Mouse (Mus musculus): ENCODE measurements around the gene Sugp2. TPM values are rescaled to one million over a fixed set of nuclear protein-coding genes. Genes with fewer than 3 reads are reported as not detected.
A peak's percentile ranks its signal among the peaks of the same experiment; 100 is the strongest.

Sugp2 gene
- polyA plus RNA-seq, 1 experiment from 2014 or later: 40.8 TPM

DNA sequence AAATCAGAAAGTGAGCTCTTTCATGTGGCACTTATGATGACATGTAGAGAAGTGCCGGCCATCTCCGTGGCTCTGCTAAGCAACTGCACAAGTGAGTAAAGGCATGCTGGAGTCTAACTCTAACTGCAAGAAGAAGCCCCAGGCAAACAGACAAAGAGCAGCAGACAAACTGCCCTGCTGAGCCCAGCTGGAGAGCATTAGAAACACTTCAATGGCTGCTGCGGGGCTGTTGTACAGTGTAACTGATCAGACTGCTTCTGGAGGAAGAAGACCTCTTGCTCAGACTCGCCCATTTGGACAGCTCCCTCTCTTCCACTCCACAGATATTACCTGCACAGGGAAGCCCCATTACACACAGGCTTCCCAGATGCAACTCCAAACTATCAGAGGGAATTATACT, 6.0 kb upstream of the Sugp2 start:
- H3K9me3 ChIP-seq (ENCODE audit: control insufficient read depth, low read length): no peaks in the 10 kb centered on the region
- ATAC-seq (replicated peaks; ENCODE audit: low FRiP score) (no peak), DNase-seq (ENCODE audit: low spot score) (no peak)
- H3K4me2 ChIP-seq: no peak overlapping the region
- H3K27me3 ChIP-seq (replicated peaks; ENCODE audit: control insufficient read depth, insufficient read depth, low read length): no peaks in the 10 kb centered on the region
- peaks cover 22% of the 10 kb centered on the region for H3K36me3 ChIP-seq (ENCODE audit: control insufficient read depth, insufficient read depth, low read length)
- no peaks in the 10 kb centered on the region; the same call in 1 of the 2 replicates for H3K4me1 ChIP-seq (replicated peaks; ENCODE audit: control insufficient read depth, insufficient read depth, low read length)
- WGBS: 88% methylated on average over 4 of the region's 4 CpGs
- no peak overlapping the region for H3K27ac ChIP-seq (ENCODE audit: low read depth, low read length)
- H3K9ac ChIP-seq (ENCODE audit: low read depth, low read length): no peak overlapping the region
- H3K4me3 ChIP-seq (ENCODE audit: low read depth, low read length): no peak overlapping the region

- no peaks in the 10 kb centered on the region for H3K9me3 ChIP-seq (ENCODE audit: control insufficient read depth, low read length)
- no peak overlapping the region for H3K27ac ChIP-seq (ENCODE audit: low read depth, low read length)
- 90% methylated on average over 9 of the region's 9 CpGs for whole genome bisulfite sequencing
- peaks cover 9% of the 10 kb centered on the region for H3K4me1 ChIP-seq (replicated peaks; ENCODE audit: control insufficient read depth, insufficient read depth, low read length)
- H3K4me2 ChIP-seq: no peak overlapping the region
- DNase-seq (ENCODE audit: low spot score): no peak
- no peak overlapping the region for H3K4me3 ChIP-seq (ENCODE audit: low read depth, low read length)
- peaks cover 9% of the 10 kb centered on the region for H3K36me3 ChIP-seq (ENCODE audit: control insufficient read depth, insufficient read depth, low read length)
- ATAC-seq (replicated peaks; ENCODE audit: low FRiP score): no peak
- H3K27me3 ChIP-seq (replicated peaks; ENCODE audit: control insufficient read depth, insufficient read depth, low read length): no peaks in the 10 kb centered on the region
- no peak overlapping the region for H3K9ac ChIP-seq (ENCODE audit: low read depth, low read length)
Observed at GRCm38 (mm10) chr8:70230837-70231236, 3.2 kb upstream of the Sugp2 start.

DNA sequence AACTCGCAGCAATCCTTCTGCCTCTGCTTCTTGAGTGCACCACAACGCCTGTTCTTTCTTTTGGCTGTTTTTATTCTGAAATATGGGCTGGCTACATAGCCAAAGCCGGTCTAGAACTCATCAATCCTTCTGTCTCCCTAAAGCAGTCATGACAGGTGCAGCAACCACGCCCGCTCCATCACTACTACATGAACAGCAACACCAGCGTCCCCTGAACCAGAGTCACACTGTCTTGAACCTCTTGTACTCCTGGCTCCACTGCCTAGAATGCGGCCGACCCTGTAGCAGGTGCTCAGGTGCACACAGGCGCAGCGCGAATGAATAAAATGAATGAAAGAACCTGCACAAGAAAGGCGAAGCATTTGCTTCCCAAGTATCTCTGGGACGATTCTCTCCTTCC, 420 bp upstream of the Sugp2 start:
- Histone ChIP-seq H3K9ac (ENCODE audit: low read depth, low read length) (peak overlapping the region; percentile 84), H3K27ac (ENCODE audit: low read depth, low read length) (peak overlapping the region; percentile 87; the same call in 1 of the 2 replicates), H3K4me1 (replicated peaks; ENCODE audit: control insufficient read depth, insufficient read depth, low read length) (peaks cover 19% of the 10 kb centered on the region), H3K9me3 (ENCODE audit: control insufficient read depth, low read length) (no peaks in the 10 kb centered on the region), H3K4me2 (peak overlapping the region; percentile 98), H3K4me3 (ENCODE audit: low read depth, low read length) (peak overlapping the region; percentile 74), H3K36me3 (ENCODE audit: control insufficient read depth, insufficient read depth, low read length) (peaks cover 19% of the 10 kb centered on the region), H3K27me3 (replicated peaks; ENCODE audit: control insufficient read depth, insufficient read depth, low read length) (no peaks in the 10 kb centered on the region)
- no peak for DNase-seq (ENCODE audit: low spot score)
- WGBS: 3% methylated on average over 13 of the region's 13 CpGs
- no peak for ATAC-seq (replicated peaks; ENCODE audit: low FRiP score)

GRCm38 (mm10) chr8:70234781-70235128, 729 bp downstream of the Sugp2 start:
- H3K36me3 ChIP-seq (ENCODE audit: control insufficient read depth, insufficient read depth, low read length): peaks cover 16% of the 10 kb centered on the region
- H3K4me1 ChIP-seq (replicated peaks; ENCODE audit: control insufficient read depth, insufficient read depth, low read length): peaks cover 19% of the 10 kb centered on the region
- H3K4me3 ChIP-seq (ENCODE audit: low read depth, low read length): peak overlapping the region; percentile 74
- H3K4me2 ChIP-seq: peak overlapping the region; percentile 98
- ATAC-seq (replicated peaks; ENCODE audit: low FRiP score) (no peak), DNase-seq (ENCODE audit: low spot score) (no peak)
- H3K9ac ChIP-seq (ENCODE audit: low read depth, low read length): peak overlapping the region; percentile 84
- no peaks in the 10 kb centered on the region for H3K27me3 ChIP-seq (replicated peaks; ENCODE audit: control insufficient read depth, insufficient read depth, low read length)
- H3K27ac ChIP-seq (ENCODE audit: low read depth, low read length): peak overlapping the region; percentile 87
- no peaks in the 10 kb centered on the region for H3K9me3 ChIP-seq (ENCODE audit: control insufficient read depth, low read length)
- whole genome bisulfite sequencing: under 1% methylated on average over 15 of the region's 15 CpGs

- H3K9ac ChIP-seq (ENCODE audit: low read depth, low read length): 0 out of 2 replicates have a peak overlapping the region, but pooled peaks have one; percentile 22
- no peaks in the 10 kb centered on the region for H3K27me3 ChIP-seq (replicated peaks; ENCODE audit: control insufficient read depth, insufficient read depth, low read length)
- no peak overlapping the region for H3K4me3 ChIP-seq (ENCODE audit: low read depth, low read length)
- H3K36me3 ChIP-seq (ENCODE audit: control insufficient read depth, insufficient read depth, low read length): peaks cover 29% of the 10 kb centered on the region
- DNase-seq (ENCODE audit: low spot score): no peak
- H3K4me1 ChIP-seq (replicated peaks; ENCODE audit: control insufficient read depth, insufficient read depth, low read length): peaks cover 19% of the 10 kb centered on the region
- peak overlapping the region; percentile 28 for H3K4me2 ChIP-seq
- no peak for ATAC-seq (replicated peaks; ENCODE audit: low FRiP score)
- no peak overlapping the region for H3K27ac ChIP-seq (ENCODE audit: low read depth, low read length)
- H3K9me3 ChIP-seq (ENCODE audit: control insufficient read depth, low read length): no peaks in the 10 kb centered on the region
- WGBS: 43% methylated on average over 2 of the region's 2 CpGs
Observed at GRCm38 (mm10) chr8:70237842-70238241, 3.8 kb downstream of the Sugp2 start.

- 87% methylated on average over 5 of the region's 5 CpGs for WGBS
- H3K9ac ChIP-seq (ENCODE audit: low read depth, low read length): no peak overlapping the region
- no peak overlapping the region for H3K27ac ChIP-seq (ENCODE audit: low read depth, low read length)
- H3K4me1 ChIP-seq (replicated peaks; ENCODE audit: control insufficient read depth, insufficient read depth, low read length): peaks cover 14% of the 10 kb centered on the region
- H3K9me3 ChIP-seq (ENCODE audit: control insufficient read depth, low read length): no peaks in the 10 kb centered on the region
- no peak overlapping the region for H3K4me3 ChIP-seq (ENCODE audit: low read depth, low read length)
- no peak overlapping the region for H3K4me2 ChIP-seq
- DNase-seq (ENCODE audit: low spot score) (no peak), ATAC-seq (replicated peaks; ENCODE audit: low FRiP score) (no peak)
- H3K36me3 ChIP-seq (ENCODE audit: control insufficient read depth, insufficient read depth, low read length): peaks cover 44% of the 10 kb centered on the region
- H3K27me3 ChIP-seq (replicated peaks; ENCODE audit: control insufficient read depth, insufficient read depth, low read length): no peaks in the 10 kb centered on the region
Observed at GRCm38 (mm10) chr8:70240642-70241041, 6.6 kb downstream of the Sugp2 start.

- Histone ChIP-seq H3K9ac (ENCODE audit: low read depth, low read length) (no peak overlapping the region), H3K9me3 (ENCODE audit: control insufficient read depth, low read length) (no peaks in the 10 kb centered on the region), H3K36me3 (ENCODE audit: control insufficient read depth, insufficient read depth, low read length) (peaks cover 54% of the 10 kb centered on the region), H3K27ac (ENCODE audit: low read depth, low read length) (no peak overlapping the region), H3K4me2 (no peak overlapping the region), H3K27me3 (replicated peaks; ENCODE audit: control insufficient read depth, insufficient read depth, low read length) (no peaks in the 10 kb centered on the region), H3K4me3 (ENCODE audit: low read depth, low read length) (no peak overlapping the region), H3K4me1 (replicated peaks; ENCODE audit: control insufficient read depth, insufficient read depth, low read length) (0 out of 2 replicates have a peak, but pooled peaks cover 2% of the 10 kb centered on the region)
- no peak for ATAC-seq (replicated peaks; ENCODE audit: low FRiP score)
- WGBS: 92% methylated on average over 6 of the region's 6 CpGs
- DNase-seq (ENCODE audit: low spot score): no peak
Observed at GRCm38 (mm10) chr8:70246622-70247021, 12.6 kb downstream of the Sugp2 start.

GRCm38 (mm10) chr8:70247841-70248240, 13.8 kb downstream of the Sugp2 start:
- Histone ChIP-seq H3K4me2 (no peak overlapping the region), H3K36me3 (ENCODE audit: control insufficient read depth, insufficient read depth, low read length) (peaks cover 54% of the 10 kb centered on the region), H3K27me3 (replicated peaks; ENCODE audit: control insufficient read depth, insufficient read depth, low read length) (no peaks in the 10 kb centered on the region), H3K9ac (ENCODE audit: low read depth, low read length) (no peak overlapping the region), H3K27ac (ENCODE audit: low read depth, low read length) (no peak overlapping the region), H3K9me3 (ENCODE audit: control insufficient read depth, low read length) (no peaks in the 10 kb centered on the region), H3K4me1 (replicated peaks; ENCODE audit: control insufficient read depth, insufficient read depth, low read length) (0 out of 2 replicates have a peak, but pooled peaks cover 2% of the 10 kb centered on the region), H3K4me3 (ENCODE audit: low read depth, low read length) (no peak overlapping the region)
- WGBS: 94% methylated on average over 3 of the region's 3 CpGs
- DNase-seq (ENCODE audit: low spot score) (no peak), ATAC-seq (replicated peaks; ENCODE audit: low FRiP score) (no peak)

DNA sequence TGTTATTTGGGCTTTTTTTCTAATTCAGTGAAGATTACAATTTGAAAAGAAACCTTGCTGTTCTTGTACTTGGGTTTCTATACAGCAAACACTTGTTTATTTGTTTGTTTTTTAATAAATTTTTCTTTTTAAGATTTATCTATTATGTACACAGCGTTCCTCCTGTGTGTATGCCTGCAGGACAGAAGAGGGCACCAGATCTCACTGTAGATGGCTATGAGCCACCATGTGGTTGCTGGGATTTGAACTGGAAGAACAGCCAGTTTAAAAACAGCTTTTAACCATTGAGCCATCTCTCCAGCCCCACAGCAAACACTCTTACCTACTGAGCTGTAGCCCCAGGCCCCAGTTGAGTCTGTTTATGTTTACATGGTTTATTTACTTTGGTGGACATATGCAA, 20.6 kb downstream of the Sugp2 start:
- WGBS: 77% methylated on average over 1 of the region's 1 CpGs
- DNase-seq (ENCODE audit: low spot score) (no peak), ATAC-seq (replicated peaks; ENCODE audit: low FRiP score) (no peak)
- Histone ChIP-seq H3K36me3 (ENCODE audit: control insufficient read depth, insufficient read depth, low read length) (peaks cover 65% of the 10 kb centered on the region), H3K4me2 (no peak overlapping the region), H3K4me3 (ENCODE audit: low read depth, low read length) (no peak overlapping the region), H3K27me3 (replicated peaks; ENCODE audit: control insufficient read depth, insufficient read depth, low read length) (no peaks in the 10 kb centered on the region), H3K4me1 (replicated peaks; ENCODE audit: control insufficient read depth, insufficient read depth, low read length) (peaks cover 4% of the 10 kb centered on the region; the same call in 1 of the 2 replicates), H3K9ac (ENCODE audit: low read depth, low read length) (no peak overlapping the region), H3K27ac (ENCODE audit: low read depth, low read length) (no peak overlapping the region), H3K9me3 (ENCODE audit: control insufficient read depth, low read length) (no peaks in the 10 kb centered on the region)

All from liver, embryonic 11.5 days (tissue).